Mouse (Mus musculus): ENCODE measurements at regions not wholly inside any gene's neighbourhood (a gene's known extent, or its start where the extent isn't known, plus 50 kb on each side); places are given as distances from the start of the nearest gene placed in this dataset.
A peak's percentile ranks its signal among the peaks of the same experiment; 100 is the strongest.

- DNase-seq: peak; percentile 36
These were observed 289.9 kb upstream of the Rps6ka3 start for GRCm38 (mm10) chrX:158920217-158920616.

- no peak for DNase-seq
These were observed 288.7 kb upstream of the Rps6ka3 start for GRCm38 (mm10) chrX:158921424-158921823.

GRCm38 (mm10) chrX:158921838-158922450, 288.2 kb upstream of the Rps6ka3 start:
- peak; percentile 72 for DNase-seq

GRCm38 (mm10) chrX:158923081-158923561, 287.0 kb upstream of the Rps6ka3 start:
- DNase-seq: peak; percentile 82

GRCm38 (mm10) chrX:158923657-158924489, 286.2 kb upstream of the Rps6ka3 start:
- peak; percentile 21 for DNase-seq

- DNase-seq: no peak
These were observed 285.4 kb upstream of the Rps6ka3 start for GRCm38 (mm10) chrX:158924490-158925398.

- no peak for DNase-seq
These were observed 278.2 kb upstream of the Rps6ka3 start for GRCm38 (mm10) chrX:158931864-158932263.

- no peak for DNase-seq
These were observed 262.9 kb upstream of the Rps6ka3 start for GRCm38 (mm10) chrX:158947191-158947590.

- no peak for DNase-seq
These were observed 238.4 kb upstream of the Rps6ka3 start for GRCm38 (mm10) chrX:158971726-158972125.

- no peak for DNase-seq
These were observed 233.5 kb upstream of the Rps6ka3 start for GRCm38 (mm10) chrX:158976648-158977047.

DNA sequence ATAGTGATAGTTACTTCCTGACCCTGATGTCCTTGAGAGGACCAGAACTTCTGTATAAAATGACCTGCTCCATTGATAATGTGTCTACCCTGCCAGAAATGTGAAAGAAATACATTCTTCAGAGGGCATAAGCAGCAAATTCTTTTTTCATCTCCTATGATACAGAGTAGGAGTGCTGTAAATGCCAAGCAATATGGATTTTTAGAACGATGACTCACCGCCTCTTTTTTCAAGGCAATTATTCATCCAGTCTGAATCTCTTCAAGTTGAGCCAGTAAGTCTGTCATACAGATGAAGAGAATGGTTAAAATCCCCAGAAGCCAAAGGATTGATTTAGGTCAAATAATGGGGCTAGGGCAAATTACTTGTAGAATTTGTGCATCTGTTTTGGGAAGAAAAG, 225.4 kb upstream of the Rps6ka3 start:
- DNase-seq: no peak

DNA sequence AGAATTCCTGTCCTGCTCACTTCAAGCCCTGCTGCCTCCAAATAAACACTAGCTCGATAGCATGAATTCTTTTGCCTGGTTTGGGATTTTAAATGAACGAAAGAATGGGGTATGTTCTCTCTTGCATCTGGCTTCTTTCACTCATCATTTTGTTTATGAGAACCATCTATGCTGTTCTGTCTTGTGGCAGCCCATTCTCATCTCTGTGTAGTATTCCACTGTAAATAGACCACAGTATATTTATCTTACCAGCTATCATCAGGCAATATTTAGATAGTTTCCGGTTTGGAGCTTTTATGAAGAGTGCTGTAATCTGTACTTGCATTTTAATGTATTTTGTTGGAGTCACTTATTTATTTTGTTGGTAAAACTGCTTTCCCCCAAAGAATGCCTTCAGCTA, 222.4 kb upstream of the Rps6ka3 start:
- DNase-seq: no peak

GRCm38 (mm10) chrX:159018955-159019354, 191.2 kb upstream of the Rps6ka3 start:
- DNase-seq: no peak

GRCm38 (mm10) chrX:159026311-159026710, 183.8 kb upstream of the Rps6ka3 start:
- DNase-seq: no peak

DNA sequence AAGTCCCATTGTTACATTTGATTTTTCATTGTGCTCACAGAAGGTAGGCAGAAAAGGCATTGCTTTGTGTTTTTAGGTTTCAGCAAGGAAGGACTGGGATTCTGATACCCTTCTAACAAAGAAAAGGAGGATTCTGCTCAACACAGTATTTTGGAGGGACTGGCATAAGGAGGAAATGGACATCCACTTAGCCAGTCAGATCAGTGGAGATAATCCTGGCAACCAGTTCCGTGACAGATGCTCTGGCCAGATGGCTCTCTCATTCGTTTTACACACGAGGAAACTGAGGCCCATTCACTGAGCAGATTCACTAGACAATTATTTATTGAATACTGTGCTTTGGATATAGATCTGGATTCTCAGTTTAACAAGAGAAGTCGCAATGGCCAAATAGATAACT, 178.2 kb upstream of the Rps6ka3 start:
- DNase-seq: no peak

DNA sequence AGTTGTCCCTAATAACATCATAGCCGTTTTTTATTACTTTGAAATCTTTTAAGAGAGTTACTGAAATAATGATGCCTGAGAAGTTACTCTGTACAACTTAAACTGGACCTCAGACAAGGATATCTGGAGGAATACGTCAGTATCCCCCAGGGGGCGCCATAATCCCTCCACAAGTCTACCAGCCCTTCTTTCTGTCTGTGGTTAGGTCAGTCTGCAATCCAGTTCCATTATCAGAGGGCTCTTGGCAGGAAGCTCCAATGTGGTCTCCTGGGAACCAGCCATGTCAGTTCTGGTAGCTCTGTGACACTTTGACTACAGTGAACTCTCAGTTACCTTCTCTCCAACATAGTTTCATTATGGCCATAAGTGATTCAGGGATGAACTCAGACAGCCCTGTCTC, 166.7 kb upstream of the Rps6ka3 start:
- DNase-seq: peak; percentile 13

DNA sequence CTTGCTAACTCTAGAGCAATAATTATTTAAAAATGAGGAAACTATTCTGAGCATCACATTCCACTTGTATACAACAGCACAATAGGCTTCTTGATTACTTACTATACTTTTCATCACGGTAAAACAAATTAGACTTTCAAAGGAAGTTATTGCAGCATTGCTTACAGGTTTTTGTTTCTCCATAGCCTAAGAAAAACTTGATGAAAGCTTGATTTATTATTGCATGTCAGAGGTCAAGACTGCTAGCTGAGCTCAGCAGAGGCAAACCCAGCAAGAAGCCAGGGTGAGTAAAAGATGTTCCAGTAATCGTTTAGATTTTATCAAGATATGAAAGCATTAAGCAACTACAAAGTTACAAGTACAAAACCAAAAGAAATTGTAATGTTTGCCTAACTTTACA, 162.2 kb upstream of the Rps6ka3 start:
- no peak for DNase-seq

DNA sequence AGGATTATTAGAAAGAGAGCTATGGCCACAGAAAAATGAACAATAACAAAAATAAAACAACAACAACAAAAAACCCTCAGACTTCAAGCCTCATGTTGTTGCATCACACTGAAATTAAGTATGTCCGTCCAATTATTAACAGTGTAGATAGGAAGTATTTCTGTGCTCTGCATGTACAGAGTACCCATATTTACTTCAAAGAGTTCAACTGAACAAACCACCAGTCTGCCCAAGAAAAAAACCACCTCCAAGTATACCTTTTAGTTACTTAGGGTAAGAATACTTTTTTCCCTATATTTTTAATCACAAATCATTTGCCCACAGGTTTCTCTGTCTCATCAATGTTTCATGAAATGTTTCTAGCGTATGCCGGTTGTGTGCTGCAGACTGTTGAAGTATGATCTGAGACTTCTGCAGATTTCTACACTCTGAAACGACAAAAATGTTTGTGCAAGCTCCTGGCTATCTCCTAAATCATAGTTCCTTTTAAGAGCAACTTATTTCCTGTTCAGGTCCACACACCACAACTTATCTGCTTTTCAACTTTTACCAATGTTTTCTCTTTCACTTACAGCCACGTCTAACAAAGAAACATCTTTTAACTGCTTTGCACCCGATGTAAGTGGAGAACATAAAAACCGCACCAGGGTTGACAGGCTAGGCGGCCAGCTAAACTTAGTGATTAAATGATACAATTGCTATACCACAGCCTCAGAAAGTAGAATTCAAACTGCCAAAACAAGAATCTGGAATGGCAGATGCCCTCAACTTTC, 154.2 kb upstream of the Rps6ka3 start:
- no peak for DNase-seq

DNA sequence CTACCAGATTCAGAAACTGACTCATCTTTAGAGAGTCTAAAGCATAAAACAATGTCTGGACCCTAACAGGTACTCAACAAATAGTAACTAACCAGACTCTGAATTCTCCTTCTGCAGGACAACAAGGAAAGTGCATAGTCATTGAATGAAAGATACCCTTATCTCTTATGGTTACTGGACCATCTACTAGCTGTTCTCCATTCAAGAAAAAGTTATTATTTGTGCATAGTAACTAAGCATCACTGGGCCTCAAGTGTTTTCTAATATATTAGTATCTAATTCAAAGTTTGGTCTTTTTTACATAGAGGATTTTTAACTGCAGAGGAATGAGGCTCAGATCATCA, 153.7 kb upstream of the Rps6ka3 start:
- DNase-seq: no peak

- DNase-seq: no peak
These were observed 151.2 kb upstream of the Rps6ka3 start for GRCm38 (mm10) chrX:159058931-159059330.

- no peak for DNase-seq
These were observed 148.8 kb upstream of the Rps6ka3 start for GRCm38 (mm10) chrX:159061322-159061721.

- no peak for DNase-seq
These were observed 143.9 kb upstream of the Rps6ka3 start for GRCm38 (mm10) chrX:159066212-159066611.

DNA sequence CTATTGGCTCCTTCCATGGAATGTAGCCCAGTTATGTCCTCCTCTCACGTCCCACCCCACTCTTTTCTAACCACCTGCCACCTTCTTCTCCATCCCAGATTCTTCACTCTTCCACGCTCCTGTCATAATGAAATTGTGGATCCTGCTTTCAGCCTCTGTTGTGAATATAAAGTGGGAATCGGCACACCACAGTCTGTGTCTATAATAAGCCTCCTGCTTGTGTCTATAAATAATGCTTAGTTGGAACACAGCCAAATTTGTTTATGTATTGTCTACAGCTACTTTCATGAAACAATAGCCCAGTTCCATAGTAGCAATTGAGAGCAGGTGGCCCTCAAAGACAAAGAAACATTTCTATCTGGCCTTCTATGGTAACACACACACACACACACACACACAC, 137.5 kb upstream of the Rps6ka3 start:
- DNase-seq: no peak

Measured in layer of hippocampus, adult 9-11 months (tissue).